Mouse (Mus musculus): ENCODE results near the gene Tbc1d1.

The Tbc1d1 gene

DNA sequence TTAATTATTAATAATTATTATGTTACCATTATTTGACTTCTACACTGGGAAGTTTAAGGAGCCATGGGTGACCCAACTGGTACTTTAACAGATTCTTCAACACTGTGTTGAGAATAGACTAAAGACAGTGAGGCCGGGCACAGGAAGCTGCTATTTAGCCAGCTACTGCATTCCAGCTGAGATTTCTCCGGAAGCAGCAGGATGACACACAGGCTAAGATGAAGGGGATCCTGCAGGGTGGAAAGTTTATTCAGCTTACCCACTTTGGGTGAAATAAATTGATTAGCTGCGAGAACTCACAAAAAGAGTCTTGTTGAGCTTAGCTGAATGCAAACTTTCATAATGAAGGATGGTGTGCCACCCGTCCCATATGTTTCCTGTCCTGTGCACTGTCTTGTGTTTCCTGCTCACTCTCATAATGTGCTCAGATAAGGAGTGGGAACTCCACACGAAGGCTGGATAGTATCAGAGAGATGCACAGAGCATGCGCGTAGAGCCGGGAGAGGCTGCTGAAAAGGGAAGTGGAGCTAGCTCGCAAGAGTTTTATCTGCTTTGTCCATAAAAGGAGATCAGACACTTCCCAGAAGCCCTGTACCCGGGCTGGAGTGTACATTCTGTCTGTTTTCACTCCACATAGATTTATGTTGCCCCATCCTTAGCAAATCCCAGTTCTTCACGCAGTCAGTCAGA, at the start of gene Tbc1d1:
Gene Tbc1d1 (plus strand): TSS at position 445 of the 690 bp plus-strand sequence.
- no peak for DNase-seq (ENCODE audit: low read depth in 2 of 2, low spot score in 2 of 2)

GRCm38 (mm10) chr5:64107596-64108289, 48.4 kb upstream of the Tbc1d1 start:
- no peak for DNase-seq (ENCODE audit: low read depth in 2 of 2, low spot score in 2 of 2)

- DNase-seq (ENCODE audit: low read depth in 2 of 2, low spot score in 2 of 2), result no peak
Measured at GRCm38 (mm10) chr5:64109217-64109616, 46.9 kb upstream of the Tbc1d1 start.

GRCm38 (mm10) chr5:64112360-64112759, 43.7 kb upstream of the Tbc1d1 start:
- no peak for DNase-seq (ENCODE audit: low read depth in 2 of 2, low spot score in 2 of 2)

DNA sequence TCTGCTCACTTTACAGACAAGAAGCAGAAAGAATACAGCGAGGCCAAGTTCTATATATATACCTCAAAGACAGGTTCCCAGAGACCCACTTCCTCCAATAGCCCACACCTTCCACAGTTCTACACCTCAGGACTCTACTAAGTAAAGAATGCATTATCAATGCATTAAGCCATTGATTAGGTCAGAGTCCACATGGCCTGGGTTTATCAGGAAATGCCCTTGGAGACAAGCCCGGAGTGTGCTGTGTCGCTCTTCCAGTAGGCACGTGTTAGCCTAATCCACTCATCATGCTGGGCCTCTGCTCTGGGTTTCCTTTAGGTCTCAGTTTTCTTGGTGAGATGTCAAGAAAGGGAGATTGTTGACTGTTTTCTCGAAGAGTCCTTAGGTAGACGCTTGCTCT, 41.9 kb upstream of the Tbc1d1 start:
- no peak for DNase-seq (ENCODE audit: low read depth in 2 of 2, low spot score in 2 of 2)

DNA sequence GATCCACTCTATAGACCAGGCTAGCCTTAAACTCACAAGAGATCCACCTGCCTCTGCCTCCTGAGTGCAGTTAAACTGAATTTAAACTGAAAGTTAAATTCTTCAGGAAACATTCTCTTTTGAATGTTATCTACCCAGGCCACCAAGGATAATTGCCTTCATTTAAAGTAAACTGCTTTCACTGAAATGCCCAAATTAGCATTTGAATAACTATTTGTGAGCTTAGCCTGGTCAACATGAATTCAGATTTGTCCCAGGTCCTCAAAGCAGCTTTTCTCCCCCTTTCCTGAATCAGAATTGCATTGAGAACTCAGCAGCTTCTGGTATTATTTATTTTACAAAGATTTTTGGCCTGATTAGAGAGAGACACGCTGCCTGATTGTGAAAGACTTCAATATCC, 38.9 kb upstream of the Tbc1d1 start:
- no peak for DNase-seq (ENCODE audit: low read depth in 2 of 2, low spot score in 2 of 2)

GRCm38 (mm10) chr5:64125783-64126182, 30.3 kb upstream of the Tbc1d1 start:
- DNase-seq (ENCODE audit: low read depth in 2 of 2, low spot score in 2 of 2), result no peak

DNA sequence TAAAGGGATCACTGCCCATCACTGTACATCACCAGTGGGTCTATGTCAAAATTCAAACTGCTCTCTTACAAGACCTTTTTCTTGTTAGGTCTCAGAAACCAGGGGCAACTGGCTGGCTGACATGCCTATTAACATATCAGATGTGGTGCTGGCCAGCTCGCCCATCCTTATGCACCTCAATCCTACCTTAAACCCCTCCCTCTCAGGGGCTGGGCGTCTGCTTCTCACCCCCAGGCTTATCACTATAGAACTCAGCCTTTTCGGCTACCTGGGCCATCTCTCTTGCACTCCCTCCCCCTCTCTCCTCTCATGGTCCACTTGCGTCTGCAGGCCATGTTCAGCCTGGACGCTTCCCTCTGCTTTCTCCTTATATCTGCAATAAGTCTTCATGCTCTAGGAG, 24.6 kb upstream of the Tbc1d1 start:
- DNase-seq (ENCODE audit: low read depth in 2 of 2, low spot score in 2 of 2), result no peak

DNA sequence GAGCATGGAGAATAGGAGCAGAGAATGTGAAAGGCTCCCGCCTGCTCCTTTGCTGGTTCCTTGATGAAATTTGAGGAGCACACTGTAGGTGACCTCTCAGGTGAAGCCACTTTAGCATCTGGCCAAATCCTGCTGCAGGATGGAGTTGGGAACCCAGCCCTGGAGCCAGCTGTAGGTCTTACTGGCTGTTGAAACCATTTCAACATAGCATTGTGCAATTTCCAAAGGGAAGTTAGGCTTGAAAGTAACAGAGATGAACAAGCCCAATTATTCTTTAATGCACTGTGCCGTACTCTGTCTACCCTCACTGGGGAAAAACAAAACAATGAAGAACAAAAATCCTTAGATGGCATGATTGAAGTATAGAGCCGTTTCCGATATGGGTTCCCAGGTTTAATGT, 22.2 kb upstream of the Tbc1d1 start:
- DNase-seq (ENCODE audit: low read depth in 2 of 2, low spot score in 2 of 2), result no peak

GRCm38 (mm10) chr5:64136325-64136724, 19.8 kb upstream of the Tbc1d1 start:
- no peak for DNase-seq (ENCODE audit: low read depth in 2 of 2, low spot score in 2 of 2)

DNA sequence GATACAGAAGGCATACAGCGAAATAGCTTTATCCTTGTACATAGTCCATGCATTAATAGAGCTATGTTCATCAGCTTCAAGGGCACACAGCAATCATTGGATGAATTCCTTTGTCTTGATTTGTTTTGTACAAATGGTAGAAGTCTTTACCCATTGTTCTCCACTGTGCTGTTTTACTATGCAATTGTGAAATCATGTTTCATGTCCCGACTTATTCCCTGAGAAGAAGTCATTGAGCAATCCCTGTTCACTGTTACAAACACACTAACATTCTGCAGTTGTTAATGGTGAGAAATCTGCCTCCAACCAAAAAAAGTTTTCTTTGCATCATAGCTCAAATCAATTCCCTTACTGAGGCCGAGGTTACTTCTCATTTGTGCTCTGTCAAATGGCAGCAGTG, 15.9 kb upstream of the Tbc1d1 start:
- no peak for DNase-seq (ENCODE audit: low read depth in 2 of 2, low spot score in 2 of 2)

DNA sequence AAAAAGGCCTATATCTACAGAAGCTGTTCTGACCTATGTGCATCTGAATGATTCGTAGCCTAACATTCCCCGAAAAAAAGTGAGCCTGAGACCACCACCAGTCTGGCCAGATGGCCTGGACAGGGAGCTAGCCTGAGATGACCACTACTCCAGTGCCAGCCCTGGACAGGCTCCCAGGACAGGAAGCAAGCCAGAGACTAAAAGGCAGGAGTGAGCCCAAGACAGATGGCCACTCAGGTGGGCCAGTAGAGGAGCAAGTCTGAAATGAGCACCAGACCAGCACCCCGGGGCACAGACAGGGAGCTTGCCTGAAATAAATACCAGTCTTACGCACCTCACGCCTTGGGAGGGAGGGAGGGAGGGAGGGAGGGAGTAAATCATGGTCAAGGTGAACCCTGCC, 11.8 kb upstream of the Tbc1d1 start:
- no peak for DNase-seq (ENCODE audit: low read depth in 2 of 2, low spot score in 2 of 2)

GRCm38 (mm10) chr5:64146384-64147005, 9.6 kb upstream of the Tbc1d1 start:
- DNase-seq (ENCODE audit: low read depth in 2 of 2, low spot score in 2 of 2), result no peak

DNA sequence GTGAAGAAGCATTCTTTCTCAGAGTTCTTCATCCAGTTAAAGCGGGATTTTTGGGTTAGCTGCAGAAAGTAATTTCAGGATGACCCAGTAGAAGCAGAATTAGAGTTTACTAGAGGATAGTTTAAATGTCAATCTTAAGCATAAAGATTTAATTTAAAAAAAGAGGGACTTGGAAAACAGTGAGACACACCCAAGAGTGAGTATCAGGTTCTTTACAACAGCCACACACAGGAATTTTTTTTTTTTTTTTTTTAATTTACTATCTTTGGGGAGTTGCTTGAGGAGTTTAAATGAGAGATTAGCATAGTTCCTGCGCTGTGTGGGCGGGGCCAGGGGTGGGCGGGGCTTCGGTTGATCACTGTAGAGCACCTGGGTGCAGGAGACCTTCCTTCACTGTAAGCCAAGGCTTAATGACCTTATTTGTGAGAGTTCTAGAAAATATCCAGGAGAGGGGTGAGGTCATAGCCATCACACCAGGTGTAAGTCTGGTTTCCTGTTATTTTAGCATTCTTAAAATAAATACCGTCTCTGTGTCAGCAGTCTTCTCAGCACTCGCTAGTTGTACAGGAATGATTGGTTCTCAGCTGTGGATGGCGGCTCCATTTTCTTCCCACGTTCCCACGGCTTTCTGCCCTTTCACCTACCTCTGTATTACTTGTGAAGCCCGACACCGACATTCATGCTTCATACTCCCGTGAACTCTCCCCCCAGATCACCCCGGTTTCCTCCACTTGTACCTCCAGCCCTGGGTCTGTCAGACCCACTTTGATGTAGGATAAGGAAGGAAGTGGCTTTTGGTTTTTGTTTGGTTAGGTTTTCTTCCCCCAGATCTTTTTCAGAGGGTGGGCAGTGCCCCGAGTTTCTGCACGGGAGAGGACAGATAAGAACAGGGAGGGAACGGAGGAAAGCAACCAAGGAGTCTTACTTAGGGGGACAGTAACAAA, 6.6 kb upstream of the Tbc1d1 start:
- peak; percentile 38 to 63 for DNase-seq (ENCODE audit: low read depth in 2 of 2, low spot score in 2 of 2)

GRCm38 (mm10) chr5:64153319-64153718, 2.8 kb upstream of the Tbc1d1 start:
- no peak for DNase-seq (ENCODE audit: low read depth in 2 of 2, low spot score in 2 of 2)

GRCm38 (mm10) chr5:64156579-64156978, 474 bp downstream of the Tbc1d1 start:
- no peak for DNase-seq (ENCODE audit: low read depth in 2 of 2, low spot score in 2 of 2)

GRCm38 (mm10) chr5:64157926-64158325, 1.8 kb downstream of the Tbc1d1 start:
- DNase-seq (ENCODE audit: low read depth in 2 of 2, low spot score in 2 of 2), result peak; percentile 36 to 43

GRCm38 (mm10) chr5:64158501-64158900, 2.4 kb downstream of the Tbc1d1 start:
- DNase-seq (ENCODE audit: low read depth in 2 of 2, low spot score in 2 of 2), result no peak

DNA sequence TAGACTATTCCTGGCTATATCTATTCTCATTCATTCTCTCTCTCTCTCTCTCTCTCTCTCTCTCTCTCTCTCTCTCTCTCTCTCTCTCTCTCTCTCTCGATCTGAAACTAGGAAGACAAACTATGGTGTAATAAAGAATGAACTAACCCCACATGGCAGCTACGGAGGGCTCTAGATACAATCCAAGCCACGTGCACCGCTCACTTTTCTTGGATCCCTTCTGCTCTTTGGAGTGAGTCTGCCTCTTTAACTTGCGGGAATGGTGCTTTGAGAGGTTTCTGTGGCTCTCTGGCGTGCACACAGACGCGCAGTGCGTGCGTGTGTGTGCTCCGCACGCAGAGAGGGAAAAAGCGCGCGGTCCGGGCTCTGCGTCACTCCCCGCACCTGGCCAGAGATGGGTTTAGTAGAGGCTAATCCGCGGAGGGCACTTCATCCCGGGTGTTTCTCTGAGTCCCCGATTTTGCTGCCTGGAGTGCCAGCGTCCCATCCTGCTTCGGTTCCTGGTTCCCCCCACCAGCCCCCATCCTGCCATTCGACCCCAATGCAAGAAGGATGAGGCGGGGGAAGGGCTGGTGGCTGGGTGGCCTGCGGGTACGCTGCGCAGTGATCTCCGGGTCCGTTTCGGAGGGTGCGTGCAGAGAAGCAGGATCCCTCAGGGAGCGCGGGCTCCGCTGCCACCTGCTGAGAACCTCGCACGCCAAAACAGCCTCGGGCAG, 3.1 kb downstream of the Tbc1d1 start:
- peak; percentile 20 to 28 for DNase-seq (ENCODE audit: low read depth in 2 of 2, low spot score in 2 of 2)
